Mouse (Mus musculus) embryonic fibroblast, embryonic 13.5 days (primary cell): Measurements from ENCODE around the gene Cfap221.

Source experiments
- CTCF ChIP-seq: IDR thresholded peaks from 2 replicates; pipeline ENCODE4 v1.5.1; 2011; ENCODE audit warnings: mild to moderate bottlenecking, control low read depth, low read length, moderate library complexity, borderline replicate concordance; ENCODE audit not compliant: insufficient read depth
- POLR2A ChIP-seq: IDR thresholded peaks from 2 replicates; pipeline ENCODE4 v1.6.1; 2011; ENCODE audit warnings: low read depth, mild to moderate bottlenecking, control low read depth, low read length, moderate library complexity

- TF ChIP-seq CTCF (no peak), POLR2A (no peak)
Observed at GRCm38 (mm10) chr1:119919299-119919698, 77.7 kb downstream of the Cfap221 start.
